Mouse (Mus musculus): ENCODE measurements around the gene Ccdc34. TPM values are rescaled to one million over a fixed set of nuclear protein-coding genes. Genes with fewer than 3 reads are reported as not detected.
"Not testable (repeated sequence)": the region's sequence is repeated elsewhere in the genome, so short reads cannot be mapped to it uniquely, and the experiment has no call there.

Gene Ccdc34
- polyA plus RNA-seq, 1 experiment from 2014 or later, result 40.0 TPM

DNA sequence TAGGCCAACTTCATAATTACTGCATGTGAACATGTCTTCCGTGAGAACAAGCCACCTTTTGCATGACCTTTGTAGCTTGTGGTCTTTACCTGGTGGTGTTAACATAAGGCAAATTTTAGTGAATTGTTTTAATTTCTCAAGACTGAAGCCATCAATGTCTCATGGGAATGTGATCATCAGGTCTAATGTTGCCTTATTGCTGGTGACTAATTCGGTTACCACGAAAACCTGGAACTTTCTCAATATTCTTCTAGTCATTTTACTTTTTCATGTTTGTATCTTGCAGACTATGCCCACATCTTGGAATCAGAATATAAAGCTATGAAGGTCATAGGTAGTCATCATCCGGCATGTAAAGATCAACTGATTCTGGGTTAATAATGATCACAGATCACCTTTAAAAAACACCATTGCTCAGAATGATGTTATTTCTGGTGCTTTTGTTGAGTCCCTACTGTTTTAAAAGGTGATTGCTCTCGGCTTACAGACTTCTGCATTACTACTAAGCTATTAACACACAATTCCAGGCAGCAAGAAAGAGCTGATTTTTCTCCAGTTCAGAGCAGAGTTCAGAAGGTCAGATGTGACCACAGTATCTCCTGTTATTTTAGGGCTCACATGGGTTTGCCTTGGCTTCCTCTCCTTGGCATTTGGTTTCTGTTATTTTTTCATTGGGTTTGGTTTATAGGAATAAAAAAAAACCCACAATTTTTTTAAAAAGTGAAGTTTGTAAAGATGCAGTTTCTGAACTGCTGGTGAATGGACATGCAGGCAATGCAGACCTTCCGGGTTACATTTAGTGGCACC, 57.2 kb downstream of the Ccdc34 start:
- DNase-seq (ENCODE audit: low spot score), result no peak

DNA sequence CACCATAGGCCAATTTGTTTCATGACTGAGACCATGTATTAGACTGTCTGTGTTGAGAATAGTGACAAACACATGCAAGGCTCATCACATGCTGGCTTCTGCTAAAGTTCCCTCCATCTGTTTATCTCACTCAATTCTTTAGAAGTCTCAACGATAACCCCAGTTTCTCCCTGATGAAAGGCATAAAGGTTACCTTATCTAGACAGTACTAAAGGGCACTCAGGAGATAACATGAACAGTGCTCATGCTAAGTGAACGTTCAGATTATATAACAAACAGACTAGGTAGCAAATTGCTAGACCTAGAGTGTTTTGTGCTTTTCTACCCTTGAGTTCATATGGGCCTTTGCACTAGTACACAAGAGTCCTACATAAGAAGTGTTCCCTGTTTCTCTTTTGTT, 59.6 kb downstream of the Ccdc34 start:
- no peak for DNase-seq (ENCODE audit: low spot score)

DNA sequence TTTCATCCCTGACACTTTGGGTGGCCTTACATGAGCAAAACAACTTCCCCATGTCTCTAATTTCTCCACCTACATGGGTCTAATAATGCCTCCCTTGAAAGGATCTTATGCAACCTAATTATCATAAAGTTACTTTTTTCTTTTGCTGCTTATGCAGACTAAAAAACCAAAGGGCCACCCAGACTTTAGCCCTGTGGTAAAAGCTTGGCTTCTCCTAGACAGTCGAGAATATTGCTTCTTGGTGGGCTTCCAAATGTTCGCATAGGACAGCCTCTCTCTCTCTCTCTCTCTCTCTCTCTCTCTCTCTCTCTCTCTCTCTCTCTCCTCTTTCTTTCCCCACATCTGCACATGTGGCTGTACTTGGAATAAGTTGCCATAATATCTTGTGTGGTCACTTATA, 60.0 kb downstream of the Ccdc34 start:
- DNase-seq (ENCODE audit: low spot score), result no peak

DNA sequence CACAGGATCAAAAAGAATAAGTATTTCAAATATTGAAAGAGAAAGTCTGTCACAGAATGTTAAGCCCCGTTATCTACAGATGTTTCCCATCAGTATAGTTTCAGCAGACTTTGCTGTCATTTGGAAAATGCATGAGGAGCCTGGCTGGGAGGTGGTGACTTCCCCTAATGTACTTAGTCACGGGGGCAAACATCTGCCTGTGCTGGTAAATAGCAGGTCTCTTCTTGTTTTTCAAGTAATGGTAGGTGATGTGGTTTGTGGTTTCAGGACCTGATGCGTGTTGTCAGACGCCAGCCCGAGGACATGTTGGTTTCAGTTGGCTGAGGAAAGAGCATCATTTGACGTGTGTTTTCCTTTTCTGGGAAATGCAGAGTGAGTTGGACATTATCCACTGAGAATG, 62.9 kb downstream of the Ccdc34 start:
- DNase-seq (ENCODE audit: low spot score), result no peak

DNA sequence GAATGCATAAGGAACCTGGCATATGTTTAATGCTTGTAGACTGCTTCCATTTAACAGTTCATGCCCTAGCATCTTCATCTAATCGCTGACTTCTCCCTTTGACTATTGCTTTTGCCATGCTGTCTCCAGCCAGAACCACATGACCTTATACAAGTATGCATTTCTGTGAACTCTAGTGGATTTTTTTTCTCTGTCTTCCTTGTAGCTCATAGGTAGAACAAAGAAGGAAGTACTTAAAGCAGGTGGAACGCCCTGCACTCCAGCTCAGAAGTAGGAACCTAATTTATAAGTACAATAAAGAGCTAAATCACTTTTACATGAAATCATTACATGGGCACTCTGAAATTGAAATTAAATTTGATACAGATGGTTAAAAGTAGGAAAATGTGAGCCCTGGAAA, 65.4 kb downstream of the Ccdc34 start:
- DNase-seq (ENCODE audit: low spot score), result no peak

DNA sequence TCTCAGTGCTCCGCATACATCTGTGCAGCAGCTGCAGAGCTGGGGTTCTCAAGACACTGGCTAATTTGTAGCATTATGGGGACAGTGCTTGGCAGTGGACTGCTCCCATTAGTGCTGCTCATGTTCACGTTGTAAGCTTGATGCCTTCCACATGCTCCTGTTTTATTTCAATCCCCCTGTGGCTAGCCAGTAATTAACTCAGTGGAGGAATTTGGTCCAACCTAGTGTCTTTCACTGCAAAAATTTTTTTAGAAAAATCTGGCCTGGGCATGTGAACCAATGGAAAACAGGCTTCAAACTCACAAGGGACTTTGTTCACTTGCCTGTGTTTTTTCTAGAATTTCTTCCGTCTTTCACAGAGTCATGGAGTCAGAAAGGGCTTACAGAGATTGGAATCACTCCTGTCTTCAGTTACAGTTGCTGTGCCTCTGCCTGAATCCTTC, 68.1 kb downstream of the Ccdc34 start:
- DNase-seq (ENCODE audit: low spot score), result no peak

DNA sequence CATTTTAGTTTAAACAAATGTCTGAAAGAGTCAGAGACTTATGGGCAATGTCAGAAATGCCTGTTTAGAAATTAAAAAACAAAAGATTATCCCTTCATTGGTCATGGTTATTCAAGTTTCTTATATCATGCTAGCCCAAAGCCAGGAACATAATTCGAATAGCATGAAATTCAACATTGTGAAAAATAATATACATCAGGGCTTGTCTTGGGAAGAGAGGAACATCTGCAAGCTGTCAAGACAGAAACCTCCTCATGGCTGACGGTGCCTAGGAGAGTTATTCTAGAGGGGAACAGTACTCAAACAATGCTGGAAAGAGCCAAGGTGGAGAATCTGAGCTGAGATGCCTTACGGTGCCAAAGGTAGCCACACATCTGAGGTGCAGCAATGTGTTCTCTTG, 96.5 kb downstream of the Ccdc34 start:
- DNase-seq (ENCODE audit: low spot score), result no peak

DNA sequence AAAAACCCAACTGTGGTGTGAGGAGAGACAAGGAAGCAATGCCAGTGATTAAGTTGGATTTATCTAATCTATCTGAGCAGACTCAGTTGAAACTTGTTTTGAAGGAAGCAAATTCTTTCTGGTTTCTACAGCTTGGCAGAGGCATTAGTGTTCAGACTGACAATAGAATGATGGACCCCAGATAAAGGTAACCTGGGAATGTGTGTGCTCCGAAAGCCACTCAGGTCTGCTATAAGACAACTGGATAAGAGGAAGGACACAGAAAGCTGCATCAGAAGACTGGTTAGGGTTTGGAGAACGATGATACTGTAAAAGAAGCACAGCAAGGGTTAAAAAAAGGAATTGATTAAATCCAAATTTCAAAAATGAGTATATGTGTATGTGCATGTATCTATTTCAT, 111.8 kb downstream of the Ccdc34 start:
- no peak for DNase-seq (ENCODE audit: low spot score)

DNA sequence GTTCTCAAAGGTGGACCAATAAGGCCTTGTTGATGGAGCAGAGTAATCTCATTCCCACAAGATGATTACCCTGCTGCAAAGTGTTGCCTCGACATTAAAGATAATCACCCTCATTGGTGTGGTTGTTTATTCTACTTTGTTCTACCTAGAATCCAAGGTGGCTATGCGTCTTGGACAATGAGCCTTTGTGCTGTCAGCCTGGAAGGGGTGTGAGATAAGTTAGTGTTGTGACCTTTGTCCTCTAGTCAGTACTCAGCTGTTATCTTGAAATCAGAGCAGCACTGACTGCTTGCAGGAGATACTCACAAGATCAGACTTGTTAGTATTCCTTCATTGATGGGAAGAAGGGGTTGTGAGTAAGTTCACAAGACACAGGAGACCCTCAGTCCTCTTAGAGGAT, 114.0 kb downstream of the Ccdc34 start:
- no peak for DNase-seq (ENCODE audit: low spot score)

DNA sequence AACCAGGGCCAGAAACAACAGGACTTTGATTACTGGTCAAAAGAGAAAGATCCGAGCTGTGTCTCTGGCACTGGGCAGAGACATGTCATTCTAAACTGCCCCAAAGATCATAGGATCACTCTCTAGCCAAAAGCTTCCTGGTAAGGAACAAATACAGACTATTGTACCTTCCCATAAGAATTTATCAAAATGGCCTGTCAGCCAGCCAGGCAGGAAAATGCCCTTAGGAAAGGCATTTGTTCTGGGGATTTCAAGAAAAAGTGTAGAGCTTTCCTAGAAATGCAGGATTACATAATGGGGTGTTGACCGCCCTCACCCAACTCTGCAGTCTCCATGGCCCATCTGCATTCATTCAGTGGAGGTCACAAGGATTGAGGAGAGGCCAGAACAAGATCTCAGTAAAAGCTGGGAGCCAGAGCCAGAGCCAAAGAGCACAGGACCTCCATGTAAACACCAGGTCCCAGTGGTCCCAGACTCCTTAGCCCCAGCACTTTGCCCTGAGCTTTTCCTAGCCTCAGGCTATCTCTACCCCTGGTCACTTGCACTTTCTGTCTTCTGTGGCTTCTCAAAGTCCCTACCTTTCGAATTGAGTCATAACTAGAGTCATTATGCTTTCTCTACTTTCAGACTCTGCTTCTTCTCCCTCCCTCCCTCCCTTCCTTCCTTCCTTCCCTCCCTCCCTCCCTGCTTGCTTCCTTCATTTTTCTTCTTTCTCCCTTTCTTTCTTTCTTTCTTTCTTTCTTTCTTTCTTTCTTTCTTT, 115.9 kb downstream of the Ccdc34 start:
- no peak for DNase-seq (ENCODE audit: low spot score)

DNA sequence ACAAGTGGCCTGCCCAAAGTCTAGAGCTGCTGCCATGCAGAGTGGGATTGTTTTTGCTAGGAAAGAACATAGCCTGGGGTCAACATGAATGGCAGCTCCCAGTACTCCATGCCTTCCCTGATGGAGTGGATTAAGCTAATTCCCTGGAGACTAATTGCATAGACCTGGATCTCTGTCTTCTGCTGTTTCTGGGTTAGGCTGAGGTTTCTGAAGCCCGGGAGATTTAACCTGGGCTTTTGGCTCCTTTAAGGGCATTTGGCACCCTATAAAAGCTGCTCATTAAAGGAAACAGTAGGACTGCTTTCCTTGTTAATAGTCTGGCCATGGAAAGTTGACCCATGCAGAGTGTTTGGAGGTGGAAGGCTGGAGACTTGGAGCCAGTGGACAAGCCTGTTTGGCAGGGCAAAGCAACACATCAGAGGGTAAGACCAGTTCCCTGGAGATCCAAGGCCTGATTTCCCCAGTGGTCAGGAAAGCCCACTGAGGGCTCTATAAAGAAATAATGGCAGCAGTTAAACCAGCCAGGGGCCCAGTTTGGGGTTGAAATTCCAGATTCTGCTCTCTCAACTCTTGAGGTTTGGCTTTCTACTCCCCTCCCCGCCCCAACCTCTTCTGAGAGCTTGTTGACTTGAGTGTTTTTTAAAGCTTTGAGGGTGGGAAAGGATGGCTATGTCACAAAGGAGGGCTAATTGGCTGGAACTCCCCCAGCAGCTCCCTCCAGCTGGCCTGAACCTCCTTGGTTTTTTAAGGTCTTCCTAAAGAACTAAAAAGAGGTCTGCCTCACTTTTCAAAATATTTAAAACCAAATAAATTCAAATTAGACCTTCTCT, 117.4 kb downstream of the Ccdc34 start:
- no peak for DNase-seq (ENCODE audit: low spot score)

DNA sequence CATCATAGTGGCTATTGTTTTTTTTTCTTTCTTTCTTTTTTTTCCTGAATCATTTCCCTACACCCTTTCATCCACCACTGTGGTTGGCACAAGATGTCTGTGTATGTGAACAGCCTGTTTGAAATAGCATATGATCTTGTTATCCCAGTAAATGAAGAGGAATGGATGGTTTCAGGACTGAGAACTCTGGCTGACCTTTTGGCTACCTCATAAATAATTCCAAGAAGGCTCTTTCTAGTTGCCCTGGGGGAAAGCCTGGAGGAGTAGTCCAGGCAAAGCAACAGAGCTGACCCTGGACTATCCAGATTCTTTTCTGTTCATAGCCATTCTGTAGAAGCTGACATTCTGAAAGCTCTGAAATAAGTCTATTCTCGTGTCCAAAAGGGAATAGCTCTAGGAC, 119.7 kb downstream of the Ccdc34 start:
- no peak for DNase-seq (ENCODE audit: low spot score)

DNA sequence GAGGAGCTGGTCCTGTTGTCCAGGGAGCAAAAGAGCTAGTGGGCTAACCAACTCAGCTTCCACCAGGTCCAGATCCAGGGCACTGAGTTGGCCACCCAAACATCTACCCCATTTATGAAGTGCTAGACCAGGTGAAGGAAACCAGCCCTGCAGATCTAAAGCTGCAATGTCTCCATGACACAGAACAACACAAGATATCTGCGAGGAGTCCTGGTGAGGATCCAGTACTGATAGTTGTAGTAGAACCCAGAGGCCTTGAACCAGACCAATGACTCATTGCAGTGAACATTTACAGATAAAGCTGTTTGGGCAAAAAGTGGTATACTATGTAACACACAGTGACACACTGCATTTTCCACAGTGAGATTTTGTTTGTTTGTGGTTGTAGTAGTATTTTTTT, 120.5 kb downstream of the Ccdc34 start:
- DNase-seq (ENCODE audit: low spot score), result no peak

DNA sequence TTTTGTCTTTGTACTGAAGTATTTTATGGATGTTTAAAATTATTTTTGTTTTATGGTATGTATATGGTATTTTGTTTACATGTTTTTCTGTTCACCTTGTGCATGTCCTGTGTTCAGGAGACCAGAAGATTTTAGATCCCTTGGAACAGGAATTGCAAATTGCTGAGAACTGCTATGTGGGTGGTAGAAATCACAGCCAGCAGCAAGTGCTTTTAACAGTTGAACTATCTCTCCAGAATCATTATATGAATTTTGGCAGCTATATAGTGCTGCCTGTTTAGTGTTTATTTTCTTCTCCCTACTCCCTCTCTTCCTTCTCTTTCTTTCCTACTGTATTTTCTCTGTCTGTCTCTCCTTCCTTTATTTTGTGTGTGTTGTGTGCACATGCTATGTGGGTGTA, 130.4 kb downstream of the Ccdc34 start:
- not testable (repeated sequence) for DNase-seq (ENCODE audit: low spot score)

DNA sequence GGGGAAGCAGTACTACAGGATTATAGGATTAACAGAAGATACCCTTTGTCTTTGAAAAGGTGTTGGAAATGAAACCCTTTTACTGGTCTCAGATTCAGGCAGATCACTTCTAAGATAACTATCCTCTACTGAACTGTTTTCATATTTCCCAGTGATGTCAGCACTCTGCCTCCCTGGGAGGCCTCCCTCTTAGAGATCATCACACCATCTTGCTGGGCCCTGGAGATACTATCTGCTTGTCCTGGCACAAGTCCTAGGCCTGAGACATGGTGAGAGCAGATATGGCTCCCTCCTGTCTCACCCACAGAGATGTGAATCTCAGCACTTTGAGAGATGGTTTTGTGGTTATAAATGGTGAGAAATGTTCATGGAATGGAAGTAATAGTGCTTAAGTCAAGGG, 131.6 kb downstream of the Ccdc34 start:
- no peak for DNase-seq (ENCODE audit: low spot score)

DNA sequence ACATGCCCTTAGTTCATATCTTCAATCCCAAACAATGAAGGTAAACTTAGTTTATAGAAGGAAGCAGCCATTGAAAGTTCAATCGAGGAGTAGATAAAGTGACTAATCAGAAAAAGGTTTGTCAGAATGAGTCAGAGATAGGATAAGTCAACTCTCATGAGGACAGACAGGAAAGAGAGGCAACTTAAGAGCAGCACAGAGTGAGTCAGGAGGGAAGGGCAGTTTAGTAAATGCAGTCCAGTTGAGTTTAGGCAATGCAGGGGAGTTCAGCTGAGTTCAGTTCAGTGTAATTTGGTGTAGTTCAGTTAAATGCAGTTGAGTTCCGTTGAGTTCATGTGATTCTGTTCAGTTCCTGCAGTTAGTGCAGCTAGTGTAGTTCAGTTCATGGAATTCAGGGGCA, 138.7 kb downstream of the Ccdc34 start:
- DNase-seq (ENCODE audit: low spot score), result no peak

DNA sequence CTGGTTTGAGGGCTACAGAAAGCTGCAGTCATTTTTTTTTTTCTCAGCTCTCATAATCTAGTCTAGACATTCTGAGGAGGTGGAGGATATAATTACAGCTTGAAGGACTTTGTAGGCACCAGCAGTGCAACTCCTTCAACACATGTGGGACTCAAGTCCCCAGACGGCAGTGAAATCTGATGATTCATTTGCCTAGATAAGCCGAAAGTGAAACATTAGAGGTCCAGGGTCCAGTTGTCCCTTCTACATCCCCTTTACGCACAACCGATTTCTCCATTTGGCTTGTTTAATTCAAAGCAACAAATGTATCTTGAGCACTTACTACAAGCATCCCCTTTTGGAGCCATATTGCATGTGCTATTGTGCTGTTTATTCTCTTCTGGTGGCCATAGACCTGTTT, 147.4 kb downstream of the Ccdc34 start:
- DNase-seq (ENCODE audit: low spot score), result no peak

DNA sequence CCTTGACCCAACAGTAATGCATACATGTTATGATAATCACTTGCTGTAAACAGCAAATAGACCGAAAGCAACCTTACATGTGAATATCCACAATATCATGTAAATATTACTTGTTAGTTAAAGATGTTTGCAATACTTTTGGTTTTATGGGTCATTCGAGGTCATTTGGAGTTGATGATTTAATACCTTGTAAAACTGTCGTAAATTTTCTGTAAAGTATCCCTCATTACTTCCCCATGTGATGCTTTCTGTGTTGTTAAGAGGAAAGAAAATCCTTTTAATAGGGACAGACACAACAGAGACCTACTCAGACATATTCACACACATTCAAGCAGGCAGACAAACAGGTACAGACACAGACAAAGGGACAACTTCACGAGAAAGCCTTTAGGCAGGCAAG, 150.1 kb downstream of the Ccdc34 start:
- DNase-seq (ENCODE audit: low spot score), result no peak

DNA sequence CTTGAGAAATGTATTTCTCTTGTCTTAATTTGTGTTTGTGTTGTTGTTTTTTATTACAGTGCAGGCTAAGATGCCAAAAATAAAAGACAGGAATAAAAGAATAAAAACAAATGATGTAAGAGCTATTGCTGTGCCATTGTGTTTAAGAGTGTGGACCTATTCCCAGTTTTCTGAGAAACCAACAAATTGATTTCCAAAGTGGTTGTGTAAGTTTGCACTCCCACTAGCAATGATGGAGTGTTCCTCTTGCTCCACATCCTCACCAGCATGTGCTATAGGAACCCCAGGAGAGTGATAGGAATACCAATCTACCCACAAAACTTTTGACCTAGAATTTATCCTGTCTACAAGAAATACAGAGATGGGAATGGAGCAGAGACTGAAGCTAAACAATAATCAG, 150.7 kb downstream of the Ccdc34 start:
- DNase-seq (ENCODE audit: low spot score), result no peak

DNA sequence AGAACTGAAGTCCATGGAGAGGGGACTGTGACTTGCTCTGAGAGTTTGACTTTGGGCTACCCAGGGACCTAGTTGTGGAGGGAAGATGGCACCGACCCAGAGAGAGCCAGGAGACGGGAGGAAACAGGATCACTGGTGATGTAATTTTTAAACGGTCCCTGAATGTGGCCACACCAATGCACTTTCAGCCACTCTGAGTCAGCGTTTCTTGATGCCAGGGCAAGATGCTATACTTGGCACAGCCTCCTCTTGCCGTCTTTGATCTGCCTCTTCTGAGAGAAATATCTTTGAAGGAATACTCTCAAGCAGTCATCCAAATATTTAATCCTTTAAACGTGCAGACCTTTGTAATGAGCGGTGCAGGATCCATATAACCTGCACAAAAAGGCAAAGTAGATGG, 154.8 kb downstream of the Ccdc34 start:
- DNase-seq (ENCODE audit: low spot score), result no peak

DNA sequence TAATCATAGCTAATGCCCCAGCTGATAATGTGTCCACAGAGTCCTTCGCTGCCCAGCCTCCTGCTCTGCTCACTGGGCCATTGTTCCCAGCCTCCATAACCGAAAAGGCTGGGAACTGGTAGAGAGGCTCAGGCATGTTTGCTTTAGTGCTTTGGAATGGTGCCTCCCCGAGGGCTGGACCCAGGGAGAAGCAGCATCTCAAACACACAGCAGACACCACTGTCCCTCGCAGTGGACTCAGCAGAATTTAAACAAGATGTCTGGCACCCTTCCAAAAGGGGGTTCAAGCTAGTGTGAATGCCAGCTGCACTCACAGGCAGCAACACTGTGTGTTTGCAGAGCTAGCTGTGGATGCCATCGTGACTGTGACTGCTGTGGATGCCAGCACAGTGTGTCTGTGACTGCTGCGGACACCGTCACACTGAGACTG, 156.2 kb downstream of the Ccdc34 start:
- no peak for DNase-seq (ENCODE audit: low spot score)

All from thymus, postnatal 0 days (tissue).